Mouse (Mus musculus) embryo, embryonic 10 days (tissue): ENCODE measurements around the gene Rab43.
A peak's percentile ranks its signal among the peaks of the same experiment; 100 is the strongest.
"Not testable (repeated sequence)": the region's sequence is repeated elsewhere in the genome, so short reads cannot be mapped to it uniquely, and the experiment has no call there.

Experiments used
- DNase-seq: peaks from one replicate; pipeline ENCODE4 v3.0.0-alpha.2; 2015; ENCODE audit warnings: low spot score

Gene Rab43

GRCm38 (mm10) chr6:87786621-87787020 is 25.3 kb downstream of the Rab43 start:
- DNase-seq: no peak

GRCm38 (mm10) chr6:87784033-87784432 is 27.9 kb downstream of the Rab43 start:
- DNase-seq: no peak

- DNase-seq: no peak
Observed at GRCm38 (mm10) chr6:87780546-87781301, 31.2 kb downstream of the Rab43 start.

- no peak for DNase-seq
Observed at GRCm38 (mm10) chr6:87779174-87780165, 32.5 kb downstream of the Rab43 start.

GRCm38 (mm10) chr6:87778294-87779173 is 33.4 kb downstream of the Rab43 start:
- no peak for DNase-seq

GRCm38 (mm10) chr6:87777842-87778241 is 34.1 kb downstream of the Rab43 start, which contains the start of gene Gp9:
TSS of gene Gp9 (plus strand) at chr6:87778072.
- DNase-seq: no peak

GRCm38 (mm10) chr6:87776663-87777062 is 35.3 kb downstream of the Rab43 start:
- no peak for DNase-seq

GRCm38 (mm10) chr6:87775588-87776245 is 36.2 kb downstream of the Rab43 start:
- no peak for DNase-seq

- DNase-seq: no peak
Observed at GRCm38 (mm10) chr6:87774909-87775308, 37.1 kb downstream of the Rab43 start.

GRCm38 (mm10) chr6:87774466-87774865 is 37.5 kb downstream of the Rab43 start:
- DNase-seq: no peak

GRCm38 (mm10) chr6:87770626-87771025 is 41.3 kb downstream of the Rab43 start:
- DNase-seq: peak; percentile 48

- DNase-seq: not testable (repeated sequence)
Observed at GRCm38 (mm10) chr6:87764296-87764695, 47.7 kb downstream of the Rab43 start.

- DNase-seq: peak; percentile 59
Observed at GRCm38 (mm10) chr6:87763376-87764280, 48.3 kb downstream of the Rab43 start.

GRCm38 (mm10) chr6:87762161-87762560 is 49.8 kb downstream of the Rab43 start:
- no peak for DNase-seq

- no peak for DNase-seq
Observed at GRCm38 (mm10) chr6:87759850-87760249, 52.1 kb downstream of the Rab43 start.

- DNase-seq: no peak
Observed at GRCm38 (mm10) chr6:87759404-87759803, 52.6 kb downstream of the Rab43 start.

- DNase-seq: no peak
Observed at GRCm38 (mm10) chr6:87756896-87757295, 55.1 kb downstream of the Rab43 start.

GRCm38 (mm10) chr6:87755196-87755595 is 56.8 kb downstream of the Rab43 start:
- no peak for DNase-seq

GRCm38 (mm10) chr6:87751574-87751973 is 60.4 kb downstream of the Rab43 start:
- DNase-seq: no peak
